Mouse (Mus musculus) heart, embryonic 14.5 days (tissue): ENCODE data around the gene Txnrd1. TPM values are rescaled to one million over a fixed set of nuclear protein-coding genes. Genes with fewer than 3 reads are reported as not detected.
A peak's percentile ranks its signal among the peaks of the same experiment; 100 is the strongest.

Experiments
- ATAC-seq: fragments of 200-750 bp; cut with Nextera tagmentation; 2 replicates; pipeline ENCODE4 v1.8.0; 2017; ENCODE audit warnings: low read depth, moderate TSS enrichment; ENCODE audit not compliant: insufficient number of reproducible peaks, insufficient read depth, low FRiP score
- H3K27ac ChIP-seq, 2 experiments: fragments of 200-500 bp in 1 of 2; fragments of 300-500 bp in 1 of 2; sonication (generic) in 1 of 2; replicated peaks in 1 of 2; 2 replicates each; pipeline ENCODE4 v1.5.1; 2012 to 2014; ENCODE audit warnings: low read depth in 2 of 2, low read length in 2 of 2, control low read depth in 1 of 2, mild to moderate bottlenecking in 1 of 2, mixed read lengths in 1 of 2; ENCODE audit not compliant: control insufficient read depth in 1 of 2, insufficient read depth in 1 of 2
- H3K27me3 ChIP-seq: fragments of 300-500 bp; sonication (generic); 2 replicates; pipeline ENCODE4 v1.6.1; 2014; ENCODE audit warnings: mild to moderate bottlenecking, low read length, control low read depth; ENCODE audit not compliant: control insufficient read depth, insufficient read depth
- H3K36me3 ChIP-seq: fragments of 300-500 bp; sonication (generic); 2 replicates; pipeline ENCODE4 v1.6.1; 2014; ENCODE audit warnings: mild to moderate bottlenecking, control low read depth, low read length, mixed read lengths; ENCODE audit not compliant: control insufficient read depth, insufficient read depth
- H3K4me1 ChIP-seq, 2 experiments: fragments of 200-500 bp in 1 of 2; fragments of 300-500 bp in 1 of 2; sonication (generic) in 1 of 2; 2 replicates each; pipeline ENCODE4 v1.6.1; 2012 to 2014; ENCODE audit warnings: low read length in 2 of 2, control low read depth in 1 of 2, mixed read lengths in 1 of 2; ENCODE audit not compliant: control insufficient read depth in 2 of 2, insufficient read depth in 2 of 2
- H3K4me2 ChIP-seq: fragments of 300-500 bp; sonication (generic); 2 replicates; pipeline ENCODE4 v1.6.1; 2014; ENCODE audit warnings: mild to moderate bottlenecking, low read length
- H3K4me3 ChIP-seq, 2 experiments: fragments of 200-500 bp in 1 of 2; fragments of 300-500 bp in 1 of 2; sonication (generic) in 1 of 2; 2 replicates each; pipeline ENCODE4 v1.5.1; 2012 to 2014; ENCODE audit warnings: low read length in 2 of 2, mild to moderate bottlenecking in 2 of 2, control low read depth in 1 of 2, low read depth in 1 of 2, moderate library complexity in 1 of 2; ENCODE audit not compliant: control insufficient read depth in 1 of 2, insufficient read depth in 1 of 2
- H3K9ac ChIP-seq: fragments of 300-500 bp; sonication (generic); 2 replicates; pipeline ENCODE4 v1.6.1; 2014; ENCODE audit warnings: mild to moderate bottlenecking, low read length
- H3K9me3 ChIP-seq: fragments of 300-500 bp; sonication (generic); 2 replicates; pipeline ENCODE4 v1.6.1; 2016; ENCODE audit warnings: low read length, control low read depth; ENCODE audit not compliant: control insufficient read depth
- WGBS: fragments of 180-500 bp; shearing (Covaris S2); extraction: QIAGEN DNeasy Blood & Tissue Kit; methylation state at CpG from one replicate; pipeline ENCODE4 v1.1.7; 2014; 5-methylcytosine and 5-hydroxymethylcytosine counted together
- polyA plus RNA-seq: library from polyadenylated mRNA; unstranded; fragments of >200 nt; fragmentation: Nextera tagmentation; extraction: Ambion mirVana; gene quantifications from 2 replicates; pipeline ENCODE4 v1.2.1, GENCODE M21; 2014

Txnrd1 gene
- polyA plus RNA-seq, 1 experiment from 2014 or later = 74.3 TPM

- 85% methylated on average over 3 of the region's 3 CpGs for WGBS
- no peak overlapping the region for H3K27ac ChIP-seq
- no peaks in the 10 kb centered on the region for H3K27me3 ChIP-seq
- ATAC-seq = no peak
- H3K4me2 ChIP-seq = no peak overlapping the region
- H3K36me3 ChIP-seq = no peaks in the 10 kb centered on the region
- H3K4me1 ChIP-seq = peaks cover 8 to 11% of the 10 kb centered on the region in 2 experiments; a peak in 3 of 4 replicates
- H3K9me3 ChIP-seq = no peaks in the 10 kb centered on the region
- no peak overlapping the region for H3K9ac ChIP-seq
- H3K4me3 ChIP-seq = no peak overlapping the region
Observed at GRCm38 (mm10) chr10:82817514-82817913, 16.2 kb upstream of the Txnrd1 start.

DNA sequence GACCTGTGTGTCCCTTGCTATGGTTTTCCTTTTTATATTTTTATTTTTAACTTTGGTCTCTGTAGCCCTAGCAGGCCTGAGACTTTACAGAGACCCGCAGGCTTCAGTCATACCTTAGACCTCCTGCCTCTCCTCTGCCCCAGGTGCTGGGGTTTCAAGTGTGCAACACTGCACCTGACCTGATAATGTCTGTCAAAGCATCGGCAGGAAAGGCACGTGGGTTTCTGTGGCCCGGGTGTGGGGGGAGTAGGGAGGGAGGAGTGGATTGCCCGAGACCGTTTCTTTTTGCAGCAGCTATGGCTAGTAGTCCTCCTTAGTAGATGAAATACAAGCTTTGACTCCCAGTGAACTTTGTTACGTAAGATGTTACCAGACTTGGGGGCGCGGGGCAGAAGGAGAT is 15.8 kb upstream of the Txnrd1 start:
- H3K4me2 ChIP-seq = no peak overlapping the region
- WGBS = 61% methylated on average over 9 of the region's 9 CpGs
- H3K9me3 ChIP-seq = no peaks in the 10 kb centered on the region
- H3K27ac ChIP-seq = no peak overlapping the region
- H3K9ac ChIP-seq = no peak overlapping the region
- no peaks in the 10 kb centered on the region for H3K27me3 ChIP-seq
- ATAC-seq = no peak
- peaks cover 8 to 11% of the 10 kb centered on the region in 2 experiments; a peak in 3 of 4 replicates for H3K4me1 ChIP-seq
- no peak overlapping the region for H3K4me3 ChIP-seq
- H3K36me3 ChIP-seq = no peaks in the 10 kb centered on the region

DNA sequence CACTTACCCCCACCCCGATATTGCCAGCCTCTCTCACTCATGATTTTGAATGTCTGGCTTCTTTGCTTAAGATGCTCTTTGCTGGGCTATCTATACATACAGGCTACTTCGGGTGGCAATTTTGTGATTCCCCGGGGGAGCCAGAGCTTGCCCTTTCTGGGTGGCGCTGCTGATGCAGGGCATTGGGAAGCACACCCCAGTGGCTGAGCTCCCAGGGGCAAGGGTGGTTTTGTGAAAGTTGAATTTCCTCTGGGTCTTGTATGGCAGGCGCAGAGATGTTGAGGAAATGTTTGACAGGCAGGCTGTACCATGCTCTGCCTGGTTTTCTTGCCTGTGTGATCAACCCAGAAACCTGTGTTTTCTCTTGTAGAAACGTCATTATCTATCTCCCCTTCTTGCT is 15.1 kb upstream of the Txnrd1 start:
- no peak overlapping the region for H3K4me3 ChIP-seq
- H3K4me1 ChIP-seq = peaks cover 8 to 11% of the 10 kb centered on the region in 2 experiments; a peak in 3 of 4 replicates
- no peak overlapping the region for H3K27ac ChIP-seq
- WGBS = 77% methylated on average over 6 of the region's 6 CpGs
- H3K36me3 ChIP-seq = no peaks in the 10 kb centered on the region
- H3K27me3 ChIP-seq = no peaks in the 10 kb centered on the region
- no peaks in the 10 kb centered on the region for H3K9me3 ChIP-seq
- ATAC-seq = no peak
- no peak overlapping the region for H3K9ac ChIP-seq
- no peak overlapping the region for H3K4me2 ChIP-seq

GRCm38 (mm10) chr10:82823108-82823778 is 10.5 kb upstream of the Txnrd1 start:
- no peak overlapping the region for H3K27ac ChIP-seq
- 77% methylated on average over 14 of the region's 14 CpGs for WGBS

GRCm38 (mm10) chr10:82823779-82824177 is 10.0 kb upstream of the Txnrd1 start:
- H3K36me3 ChIP-seq = no peaks in the 10 kb centered on the region
- no peak overlapping the region for H3K9ac ChIP-seq
- H3K4me2 ChIP-seq = no peak overlapping the region
- no peaks in the 10 kb centered on the region for H3K9me3 ChIP-seq
- 67% methylated on average over 5 of the region's 5 CpGs for WGBS
- H3K4me1 ChIP-seq = no peaks in the 10 kb centered on the region
- H3K27me3 ChIP-seq = no peaks in the 10 kb centered on the region
- H3K4me3 ChIP-seq = no peak overlapping the region
- no peak overlapping the region for H3K27ac ChIP-seq
- no peak for ATAC-seq

More at GRCm38 (mm10) chr10:82823108-82823778, 10.5 kb upstream of the Txnrd1 start:
- Histone ChIP-seq H3K4me3 (no peak overlapping the region), H3K4me1 (no peaks in the 10 kb centered on the region), H3K27me3 (no peaks in the 10 kb centered on the region), H3K9me3 (no peaks in the 10 kb centered on the region), H3K9ac (no peak overlapping the region), H3K36me3 (no peaks in the 10 kb centered on the region), H3K4me2 (no peak overlapping the region)
- ATAC-seq = no peak

- ATAC-seq = no peak
- Histone ChIP-seq H3K36me3 (no peaks in the 10 kb centered on the region), H3K27me3 (no peaks in the 10 kb centered on the region), H3K9me3 (no peaks in the 10 kb centered on the region), H3K9ac (no peak overlapping the region), H3K4me2 (0 out of 2 replicates have a peak overlapping the region, but pooled peaks have one; percentile 19), H3K27ac (no peak overlapping the region), H3K4me1 (no peaks in the 10 kb centered on the region), H3K4me3 (no peak overlapping the region)
- 25% methylated on average over 10 of the region's 10 CpGs for WGBS
Observed at GRCm38 (mm10) chr10:82824541-82824940, 9.2 kb upstream of the Txnrd1 start.

GRCm38 (mm10) chr10:82826516-82826915 is 7.2 kb upstream of the Txnrd1 start:
- Histone ChIP-seq H3K9me3 (no peaks in the 10 kb centered on the region), H3K9ac (no peak overlapping the region), H3K4me3 (no peak overlapping the region), H3K4me2 (no peak overlapping the region), H3K27me3 (no peaks in the 10 kb centered on the region), H3K36me3 (no peaks in the 10 kb centered on the region), H3K4me1 (no peaks in the 10 kb centered on the region), H3K27ac (no peak overlapping the region)
- WGBS = 61% methylated on average over 6 of the region's 6 CpGs
- ATAC-seq = no peak

DNA sequence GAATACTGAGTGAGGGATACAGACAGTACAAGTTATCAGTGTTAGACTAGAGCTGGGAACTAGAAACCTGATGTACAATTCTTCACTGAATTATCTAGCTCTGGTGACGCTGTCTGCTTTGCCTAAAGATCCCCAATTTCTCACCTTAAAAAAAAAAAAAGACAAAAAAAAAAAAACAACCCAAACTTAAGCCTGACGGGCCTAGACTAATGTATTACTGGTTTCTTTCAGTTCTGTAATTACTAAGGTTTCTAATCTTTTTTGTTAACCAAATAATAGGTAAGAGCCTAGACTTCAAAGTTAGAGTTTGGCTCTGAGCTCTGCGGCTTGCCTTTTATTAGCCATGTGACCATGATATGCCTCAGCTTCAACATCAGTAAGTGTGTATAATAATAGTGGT is 2.1 kb downstream of the Txnrd1 start:
- no peak overlapping the region for H3K4me3 ChIP-seq
- no peak overlapping the region for H3K27ac ChIP-seq
- no peaks in the 10 kb centered on the region for H3K9me3 ChIP-seq
- ATAC-seq = no peak
- H3K9ac ChIP-seq = no peak overlapping the region
- H3K4me1 ChIP-seq = no peaks in the 10 kb centered on the region
- no peaks in the 10 kb centered on the region for H3K36me3 ChIP-seq
- H3K4me2 ChIP-seq = no peak overlapping the region
- H3K27me3 ChIP-seq = no peaks in the 10 kb centered on the region
- WGBS = 88% methylated on average over 3 of the region's 3 CpGs
